Mouse (Mus musculus) midbrain, embryonic 10.5 days (tissue): ENCODE data around the gene Hlf. TPM values are rescaled to one million over a fixed set of nuclear protein-coding genes. Genes with fewer than 3 reads are reported as not detected.

ENCODE experiments used
- DNase-seq: peaks from one replicate; pipeline ENCODE4 v3.0.0-alpha.2; 2017; ENCODE audit warnings: low spot score
- H3K27ac ChIP-seq: fragments of 300-500 bp; sonication (generic); replicated peaks from 2 replicates; pipeline ENCODE4 v1.5.1; 2016; ENCODE audit warnings: mild to moderate bottlenecking
- H3K27me3 ChIP-seq: fragments of 300-500 bp; sonication (generic); 2 replicates; pipeline ENCODE4 v1.6.1; 2016; ENCODE audit warnings: low read depth, mild to moderate bottlenecking; ENCODE audit not compliant: poor library complexity, severe bottlenecking
- H3K36me3 ChIP-seq: fragments of 300-500 bp; sonication (generic); 2 replicates; pipeline ENCODE4 v1.6.1; 2016; ENCODE audit warnings: mild to moderate bottlenecking, moderate library complexity
- H3K4me1 ChIP-seq: fragments of 300-500 bp; sonication (generic); 2 replicates; pipeline ENCODE4 v1.6.1; 2016
- H3K4me3 ChIP-seq: fragments of 300-500 bp; sonication (generic); 2 replicates; pipeline ENCODE4 v1.5.1; 2016; ENCODE audit warnings: mild to moderate bottlenecking, moderate library complexity
- H3K9me3 ChIP-seq: fragments of 300-500 bp; sonication (generic); replicated peaks from 2 replicates; pipeline ENCODE4 v1.6.1; 2016; ENCODE audit warnings: mild to moderate bottlenecking
- WGBS: fragments of 180-500 bp; shearing (Covaris S2); methylation state at CpG from one replicate; pipeline ENCODE4 v1.1.7; 2016; 5-methylcytosine and 5-hydroxymethylcytosine counted together
- polyA plus RNA-seq: library from polyadenylated mRNA; unstranded; fragments of >200 nt; fragmentation: Nextera tagmentation; extraction: Ambion mirVana; gene quantifications from 2 replicates; pipeline ENCODE4 v1.2.1, GENCODE M21; 2016

The Hlf gene
- polyA plus RNA-seq, 1 experiment from 2014 or later = 1.5 TPM

GRCm38 (mm10) chr11:90369115-90369514 is 21.6 kb downstream of the Hlf start:
- no peaks in the 10 kb centered on the region for H3K9me3 ChIP-seq
- H3K36me3 ChIP-seq = no peaks in the 10 kb centered on the region
- peaks cover 49% of the 10 kb centered on the region for H3K27me3 ChIP-seq
- H3K4me1 ChIP-seq = peaks cover 43% of the 10 kb centered on the region
- H3K4me3 ChIP-seq = no peak overlapping the region
- 32% methylated on average over 7 of the region's 7 CpGs for WGBS
- peak; percentile 27 for DNase-seq
- peak overlapping the region; percentile 46; the same call in 1 of the 2 replicates for H3K27ac ChIP-seq

- Histone ChIP-seq H3K36me3 (no peaks in the 10 kb centered on the region), H3K27ac (no peak overlapping the region), H3K4me1 (peaks cover 49% of the 10 kb centered on the region), H3K9me3 (no peaks in the 10 kb centered on the region), H3K4me3 (no peak overlapping the region), H3K27me3 (peaks cover 49% of the 10 kb centered on the region)
- WGBS = 64% methylated on average over 14 of the region's 14 CpGs
- no peak for DNase-seq
These were observed 22.5 kb downstream of the Hlf start for GRCm38 (mm10) chr11:90367894-90368860.

GRCm38 (mm10) chr11:90364865-90365264 is 25.8 kb downstream of the Hlf start:
- 70% methylated on average over 7 of the region's 7 CpGs for WGBS
- Histone ChIP-seq H3K36me3 (no peaks in the 10 kb centered on the region), H3K4me3 (no peak overlapping the region), H3K9me3 (no peaks in the 10 kb centered on the region), H3K27me3 (peaks cover 25% of the 10 kb centered on the region), H3K4me1 (peaks cover 36% of the 10 kb centered on the region), H3K27ac (no peak overlapping the region; the same call in 1 of the 2 replicates)
- no peak for DNase-seq

GRCm38 (mm10) chr11:90363821-90364497 is 26.7 kb downstream of the Hlf start:
- WGBS = 78% methylated on average over 10 of the region's 10 CpGs
- Histone ChIP-seq H3K27ac (no peak overlapping the region), H3K4me1 (peaks cover 27% of the 10 kb centered on the region), H3K4me3 (no peak overlapping the region), H3K36me3 (no peaks in the 10 kb centered on the region), H3K27me3 (peaks cover 16% of the 10 kb centered on the region), H3K9me3 (no peaks in the 10 kb centered on the region)
- no peak for DNase-seq

GRCm38 (mm10) chr11:90363406-90363805 is 27.3 kb downstream of the Hlf start:
- H3K27ac ChIP-seq = no peak overlapping the region
- no peaks in the 10 kb centered on the region for H3K9me3 ChIP-seq
- no peaks in the 10 kb centered on the region for H3K36me3 ChIP-seq
- WGBS = 47% methylated on average over 3 of the region's 3 CpGs
- DNase-seq = peak; percentile 28
- H3K4me3 ChIP-seq = no peak overlapping the region
- H3K27me3 ChIP-seq = peaks cover 10% of the 10 kb centered on the region
- H3K4me1 ChIP-seq = peaks cover 24% of the 10 kb centered on the region

GRCm38 (mm10) chr11:90360536-90360935 is 30.2 kb downstream of the Hlf start:
- DNase-seq = no peak
- Histone ChIP-seq H3K36me3 (no peaks in the 10 kb centered on the region), H3K4me3 (no peak overlapping the region), H3K9me3 (no peaks in the 10 kb centered on the region), H3K27me3 (no peaks in the 10 kb centered on the region), H3K27ac (no peak overlapping the region), H3K4me1 (peaks cover 33% of the 10 kb centered on the region)
- WGBS = 95% methylated on average over 5 of the region's 5 CpGs

- Histone ChIP-seq H3K9me3 (no peaks in the 10 kb centered on the region), H3K27me3 (0 out of 2 replicates have a peak, but pooled peaks cover 12% of the 10 kb centered on the region), H3K4me1 (peaks cover 30% of the 10 kb centered on the region), H3K27ac (no peak overlapping the region), H3K36me3 (no peaks in the 10 kb centered on the region), H3K4me3 (no peak overlapping the region)
- 88% methylated on average over 8 of the region's 8 CpGs for WGBS
- no peak for DNase-seq
These were observed 32.6 kb downstream of the Hlf start for GRCm38 (mm10) chr11:90358063-90358462.

- Histone ChIP-seq H3K4me1 (peaks cover 30% of the 10 kb centered on the region), H3K27ac (no peak overlapping the region), H3K4me3 (no peak overlapping the region), H3K27me3 (0 out of 2 replicates have a peak, but pooled peaks cover 15% of the 10 kb centered on the region), H3K36me3 (no peaks in the 10 kb centered on the region), H3K9me3 (no peaks in the 10 kb centered on the region)
- 93% methylated on average over 7 of the region's 7 CpGs for WGBS
- DNase-seq = no peak
These were observed 33.3 kb downstream of the Hlf start for GRCm38 (mm10) chr11:90357371-90357770.

GRCm38 (mm10) chr11:90356495-90357304 is 34.0 kb downstream of the Hlf start:
- Histone ChIP-seq H3K9me3 (no peaks in the 10 kb centered on the region), H3K27me3 (0 out of 2 replicates have a peak, but pooled peaks cover 15% of the 10 kb centered on the region), H3K4me3 (no peak overlapping the region), H3K27ac (no peak overlapping the region), H3K4me1 (peaks cover 26% of the 10 kb centered on the region), H3K36me3 (no peaks in the 10 kb centered on the region)
- WGBS = 36% methylated on average over 9 of the region's 9 CpGs
- no peak for DNase-seq

- Histone ChIP-seq H3K27ac (peak overlapping the region; percentile 57), H3K4me3 (no peak overlapping the region), H3K36me3 (no peaks in the 10 kb centered on the region), H3K9me3 (no peaks in the 10 kb centered on the region), H3K4me1 (peaks cover 25% of the 10 kb centered on the region), H3K27me3 (0 out of 2 replicates have a peak, but pooled peaks cover 15% of the 10 kb centered on the region)
- no peak for DNase-seq
- WGBS = 28% methylated on average over 3 of the region's 3 CpGs
These were observed 34.7 kb downstream of the Hlf start for GRCm38 (mm10) chr11:90356036-90356435.

GRCm38 (mm10) chr11:90355270-90355681 is 35.4 kb downstream of the Hlf start:
- Histone ChIP-seq H3K9me3 (no peaks in the 10 kb centered on the region), H3K27ac (peak overlapping the region; percentile 57), H3K27me3 (0 out of 2 replicates have a peak, but pooled peaks cover 15% of the 10 kb centered on the region), H3K4me1 (peaks cover 33% of the 10 kb centered on the region), H3K4me3 (no peak overlapping the region), H3K36me3 (no peaks in the 10 kb centered on the region)
- no peak for DNase-seq
- 56% methylated on average over 7 of the region's 7 CpGs for WGBS

GRCm38 (mm10) chr11:90352696-90353095 is 38.0 kb downstream of the Hlf start:
- 90% methylated on average over 7 of the region's 7 CpGs for WGBS
- Histone ChIP-seq H3K27ac (no peak overlapping the region), H3K27me3 (0 out of 2 replicates have a peak, but pooled peaks cover 15% of the 10 kb centered on the region), H3K4me3 (no peak overlapping the region), H3K4me1 (peaks cover 43% of the 10 kb centered on the region), H3K9me3 (no peaks in the 10 kb centered on the region), H3K36me3 (no peaks in the 10 kb centered on the region)
- DNase-seq = no peak
